Mouse (Mus musculus) adrenal gland, adult (tissue): ENCODE measurements around the gene Nos1.

ENCODE experiments used
- DNase-seq, 2 experiments: peaks; one replicate each; pipeline ENCODE4 v3.0.0; 2022 to 2023; ENCODE audit warnings: low spot score in 1 of 2; ENCODE audit not compliant: inconsistent age in 2 of 2

Gene Nos1

GRCm38 (mm10) chr5:117995372-117995901 lies 214.6 kb downstream of the Nos1 start:
- peak; percentile 68 to 88 for DNase-seq

GRCm38 (mm10) chr5:117995911-117996310 lies 215.1 kb downstream of the Nos1 start:
- peak in 1 of 2 experiments; percentile 80 for DNase-seq

GRCm38 (mm10) chr5:117996581-117996980 lies 215.7 kb downstream of the Nos1 start:
- no peak for DNase-seq

GRCm38 (mm10) chr5:117997434-117997970 lies 216.7 kb downstream of the Nos1 start:
- no peak for DNase-seq

- DNase-seq, result no peak
Observed at GRCm38 (mm10) chr5:117999061-117999460, 218.2 kb downstream of the Nos1 start.

GRCm38 (mm10) chr5:117999584-117999983 lies 218.8 kb downstream of the Nos1 start:
- DNase-seq, result no peak

GRCm38 (mm10) chr5:118002059-118002458 lies 221.2 kb downstream of the Nos1 start:
- DNase-seq, result peak; percentile 65 to 88

- peak; percentile 71 to 89 for DNase-seq
Observed at GRCm38 (mm10) chr5:118004619-118005018, 223.8 kb downstream of the Nos1 start.

GRCm38 (mm10) chr5:118005728-118006127 lies 224.9 kb downstream of the Nos1 start:
- DNase-seq, result no peak

- peak; percentile 81 to 87 for DNase-seq
Observed at GRCm38 (mm10) chr5:118008344-118008743, 227.5 kb downstream of the Nos1 start.
